Mouse (Mus musculus) A20 (cell line): ENCODE data around the gene Ndufb4.
A peak's percentile ranks its signal among the peaks of the same experiment; 100 is the strongest.
"Not testable (repeated sequence)": the region's sequence is repeated elsewhere in the genome, so short reads cannot be mapped to it uniquely, and the experiment has no call there.

ENCODE experiments used
- DNase-seq: peaks from one replicate; pipeline ENCODE4 v3.0.0-alpha.2; 2011; ENCODE audit warnings: low read depth, low spot score

The Ndufb4 gene

GRCm38 (mm10) chr16:37653731-37654657 is at the start of gene Ndufb4:
Ndufb4 (minus strand) TSS chr16:37654453.
- DNase-seq: peak; percentile 99

GRCm38 (mm10) chr16:37703884-37704283 is 49.6 kb upstream of the Ndufb4 start:
- DNase-seq: no peak

GRCm38 (mm10) chr16:37700071-37700470 is 45.8 kb upstream of the Ndufb4 start:
- not testable (repeated sequence) for DNase-seq

GRCm38 (mm10) chr16:37698767-37699166 is 44.5 kb upstream of the Ndufb4 start:
- DNase-seq: no peak

DNA sequence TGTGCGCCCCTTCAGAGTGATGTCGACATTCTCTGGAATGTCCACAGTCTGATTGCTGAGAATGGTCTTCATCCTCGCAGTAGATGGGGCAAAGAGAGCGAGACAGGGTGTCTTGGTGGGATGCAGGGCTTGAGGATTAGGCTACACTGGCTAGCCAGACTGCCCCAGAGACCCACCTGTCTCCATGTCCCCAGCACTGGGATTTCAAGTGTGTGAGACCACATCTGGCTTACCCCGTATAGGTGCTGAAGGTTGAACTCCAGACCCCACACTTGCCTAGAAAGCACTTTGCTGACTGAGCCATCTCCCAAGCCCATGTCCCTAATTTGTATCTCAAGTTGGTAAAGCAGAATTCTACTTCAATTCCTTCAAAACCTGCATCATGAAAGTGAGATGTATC is 43.0 kb upstream of the Ndufb4 start:
- DNase-seq: no peak

DNA sequence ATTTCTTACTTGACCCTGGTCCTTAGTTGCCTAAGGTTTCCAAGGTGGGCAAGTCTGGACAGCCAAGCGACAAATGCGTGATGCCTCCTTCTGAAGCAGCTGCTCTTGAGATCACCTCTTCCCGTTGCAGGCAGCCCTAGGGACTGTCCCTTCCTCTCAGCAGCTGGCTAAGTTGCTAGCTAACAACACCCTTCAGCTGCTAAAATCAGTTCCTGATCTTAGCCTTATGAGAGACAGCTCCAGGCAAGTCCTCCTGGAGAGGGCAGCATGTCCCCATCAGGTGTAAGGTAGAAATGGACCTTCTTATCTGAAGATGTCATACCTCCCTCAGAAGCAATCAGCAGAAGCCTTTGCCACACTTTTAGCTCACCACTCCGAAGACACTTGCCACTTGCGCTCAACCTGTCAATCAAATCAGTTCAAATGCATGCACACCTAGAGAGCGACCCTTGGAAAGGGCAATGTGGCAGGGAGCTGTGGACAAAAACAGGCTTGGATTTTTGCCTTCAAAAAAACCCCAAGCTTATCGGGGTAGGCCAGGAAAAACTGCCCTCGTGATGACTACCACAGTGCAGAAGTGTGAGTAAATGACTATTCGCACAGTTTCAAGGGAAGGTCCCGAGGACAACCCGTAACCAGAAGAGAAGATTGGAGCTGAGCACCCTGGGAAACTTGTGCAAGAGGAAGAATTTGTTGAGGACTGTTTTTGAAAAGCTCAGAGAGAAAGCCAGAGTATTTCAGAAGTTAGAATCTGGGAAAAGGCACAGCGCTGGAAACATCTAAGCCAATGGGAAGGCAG is 36.9 kb upstream of the Ndufb4 start:
- peak; percentile 84 for DNase-seq

GRCm38 (mm10) chr16:37690465-37690864 is 36.2 kb upstream of the Ndufb4 start:
- no peak for DNase-seq

DNA sequence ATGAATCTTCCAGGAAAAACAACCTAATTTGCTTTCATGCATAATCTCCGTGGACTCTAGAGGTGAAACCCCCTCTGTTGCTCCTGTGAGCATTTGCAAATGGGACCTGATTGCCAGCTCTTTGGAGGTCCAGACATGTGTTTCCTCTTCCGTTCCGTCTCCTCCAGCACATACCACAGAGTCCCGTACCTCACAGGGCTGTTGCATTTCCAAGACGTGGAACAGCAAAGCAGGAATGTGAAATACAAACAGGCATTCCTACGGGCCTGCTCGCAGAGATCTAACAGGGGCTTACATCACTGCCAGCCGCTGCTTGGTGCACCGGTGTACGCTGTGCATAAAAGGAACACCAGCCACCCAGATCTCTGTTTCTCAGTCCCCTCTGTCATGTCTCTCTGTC is 35.7 kb upstream of the Ndufb4 start:
- DNase-seq: no peak

DNA sequence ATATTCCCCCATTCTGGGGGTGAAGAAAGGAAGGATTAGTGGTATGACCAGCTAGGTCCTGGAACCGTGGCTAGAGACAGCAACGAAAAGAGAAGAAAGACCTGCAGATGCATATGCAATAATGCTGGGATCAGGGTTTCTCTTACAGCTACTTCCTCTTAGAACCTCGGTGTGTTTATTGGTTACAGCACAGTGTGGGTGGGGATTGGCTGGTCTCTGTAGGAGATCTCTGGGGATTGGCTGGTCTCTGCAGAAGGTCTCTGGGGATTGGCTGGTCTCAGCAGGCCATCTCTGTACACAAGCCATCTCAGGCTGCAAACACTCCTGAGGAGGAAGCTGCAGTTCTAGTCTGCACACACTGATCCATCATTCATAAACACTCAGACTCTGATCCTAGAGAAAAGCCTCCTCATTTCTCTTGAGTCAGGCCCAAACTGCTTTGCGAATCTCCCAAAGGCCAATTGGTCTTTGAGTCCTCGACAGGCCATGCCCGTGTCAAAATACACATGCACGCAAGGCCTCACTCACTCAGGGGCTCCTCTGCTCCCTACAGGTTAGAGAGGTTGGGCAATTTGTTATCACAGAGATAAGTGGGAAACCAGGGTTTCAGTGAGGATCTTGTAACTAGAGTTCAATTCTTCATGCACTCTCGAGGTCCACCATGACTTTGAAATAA is 35.1 kb upstream of the Ndufb4 start:
- peak; percentile 87 for DNase-seq

DNA sequence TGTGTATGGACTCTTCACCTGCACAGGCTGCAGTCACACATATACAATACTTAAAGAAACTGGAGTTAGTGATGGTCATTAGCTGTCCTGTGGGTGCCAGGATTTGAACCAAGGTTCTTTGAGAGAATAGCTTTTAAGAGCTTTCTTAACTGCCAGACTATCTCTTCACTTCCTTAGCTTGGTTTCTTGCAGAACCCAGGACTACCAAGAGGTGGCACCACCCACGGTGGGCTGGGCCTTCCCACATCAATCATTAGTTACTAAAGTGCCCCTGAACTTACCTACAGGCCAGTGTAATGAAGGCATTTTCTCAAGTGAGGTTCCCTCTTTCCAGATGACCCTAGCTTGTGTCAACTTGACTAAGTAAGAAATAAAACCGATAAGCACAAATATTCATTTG is 33.9 kb upstream of the Ndufb4 start:
- peak; percentile 73 for DNase-seq

DNA sequence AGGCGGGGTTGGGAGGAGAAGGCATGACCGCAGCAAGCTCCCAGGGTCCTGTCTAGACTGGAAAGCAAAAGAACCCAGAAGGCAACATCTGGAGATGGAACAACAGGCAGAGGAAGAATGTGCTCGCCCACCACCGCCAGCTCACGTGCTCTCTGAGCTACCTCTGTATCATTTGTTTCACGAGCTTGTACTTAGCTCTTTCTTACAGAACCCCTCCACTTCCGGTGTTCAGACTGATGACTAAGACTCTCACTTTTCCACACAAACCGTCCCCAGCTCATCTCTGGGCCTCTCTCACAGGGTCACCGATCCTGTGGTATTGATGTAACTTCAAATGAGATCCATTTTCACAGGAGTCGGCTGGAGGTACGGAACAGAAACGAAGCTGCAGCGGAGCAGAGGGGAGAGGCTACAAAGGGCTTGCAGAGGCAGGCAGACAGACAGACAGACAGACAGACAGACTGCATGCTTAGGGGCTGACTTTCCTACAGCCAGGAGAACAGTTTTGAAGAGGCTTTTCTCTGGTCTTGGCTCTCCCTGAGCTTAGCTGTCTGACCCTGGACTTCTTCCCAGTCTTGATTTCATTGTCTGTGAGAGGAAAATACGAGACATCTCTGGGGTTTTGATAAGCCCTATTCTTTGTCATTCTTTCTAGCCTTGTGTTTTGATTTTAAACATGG is 33.2 kb upstream of the Ndufb4 start:
- DNase-seq: no peak

GRCm38 (mm10) chr16:37686834-37687233 is 32.6 kb upstream of the Ndufb4 start:
- DNase-seq: no peak

- no peak for DNase-seq
Measured at GRCm38 (mm10) chr16:37685946-37686600, 31.8 kb upstream of the Ndufb4 start.

DNA sequence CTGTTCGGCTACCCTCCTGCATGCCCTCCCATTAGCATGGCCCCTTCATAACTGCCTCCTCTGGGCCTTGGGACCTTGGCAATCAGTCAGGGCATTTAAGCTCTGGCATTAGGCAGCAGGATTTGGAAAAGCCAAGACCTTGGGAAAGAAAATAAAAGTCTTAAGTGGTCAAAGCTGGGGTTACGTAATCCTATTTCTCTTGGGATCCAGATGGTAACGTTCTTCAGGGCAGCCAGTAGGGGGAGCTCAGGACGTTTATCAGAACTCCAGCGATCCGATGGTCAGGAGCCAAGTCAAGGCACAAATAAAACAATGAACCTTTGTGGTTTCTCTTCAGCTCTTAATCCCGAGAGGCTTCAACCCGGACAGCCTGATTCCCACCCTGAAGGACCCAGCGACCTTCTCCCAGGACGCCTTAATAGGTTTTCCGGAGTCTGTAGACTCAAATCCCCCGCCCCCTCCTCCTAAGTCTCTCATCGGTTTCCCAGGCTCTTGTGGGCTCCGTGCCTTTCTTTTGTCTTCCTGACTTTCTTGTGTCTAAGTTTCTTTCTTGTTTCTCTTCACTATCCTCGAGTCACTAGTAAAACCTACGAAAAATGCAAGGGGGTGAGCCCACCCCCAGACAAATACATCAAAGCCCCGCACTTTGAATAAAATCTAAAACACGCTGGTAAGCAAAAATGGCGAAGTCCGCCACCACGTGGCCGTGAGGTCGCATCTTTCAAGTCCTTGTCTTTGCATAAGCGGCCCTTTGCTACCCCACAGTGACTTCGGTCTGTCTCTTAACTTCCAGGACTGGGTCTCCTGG is 30.6 kb upstream of the Ndufb4 start:
- peak; percentile 89 for DNase-seq

DNA sequence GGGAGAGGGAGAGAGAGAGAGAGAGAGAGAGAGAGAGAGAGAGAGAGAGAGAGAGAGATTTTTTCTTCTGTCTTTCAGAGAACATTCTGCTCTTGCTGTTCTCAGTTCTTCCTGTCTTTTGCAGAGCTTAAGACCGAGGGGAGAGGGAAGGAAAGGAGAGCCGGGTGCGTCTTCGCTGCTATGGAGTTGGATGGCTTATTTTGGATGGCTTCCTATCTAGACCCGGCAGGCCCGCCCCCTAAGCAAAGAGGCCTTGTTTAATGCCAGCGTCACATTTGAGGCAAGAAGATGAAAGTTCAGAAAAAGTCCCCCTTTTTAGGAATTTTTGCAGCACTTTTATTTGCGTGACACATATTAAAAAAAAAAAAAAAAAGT is 30.0 kb upstream of the Ndufb4 start:
- DNase-seq: no peak

DNA sequence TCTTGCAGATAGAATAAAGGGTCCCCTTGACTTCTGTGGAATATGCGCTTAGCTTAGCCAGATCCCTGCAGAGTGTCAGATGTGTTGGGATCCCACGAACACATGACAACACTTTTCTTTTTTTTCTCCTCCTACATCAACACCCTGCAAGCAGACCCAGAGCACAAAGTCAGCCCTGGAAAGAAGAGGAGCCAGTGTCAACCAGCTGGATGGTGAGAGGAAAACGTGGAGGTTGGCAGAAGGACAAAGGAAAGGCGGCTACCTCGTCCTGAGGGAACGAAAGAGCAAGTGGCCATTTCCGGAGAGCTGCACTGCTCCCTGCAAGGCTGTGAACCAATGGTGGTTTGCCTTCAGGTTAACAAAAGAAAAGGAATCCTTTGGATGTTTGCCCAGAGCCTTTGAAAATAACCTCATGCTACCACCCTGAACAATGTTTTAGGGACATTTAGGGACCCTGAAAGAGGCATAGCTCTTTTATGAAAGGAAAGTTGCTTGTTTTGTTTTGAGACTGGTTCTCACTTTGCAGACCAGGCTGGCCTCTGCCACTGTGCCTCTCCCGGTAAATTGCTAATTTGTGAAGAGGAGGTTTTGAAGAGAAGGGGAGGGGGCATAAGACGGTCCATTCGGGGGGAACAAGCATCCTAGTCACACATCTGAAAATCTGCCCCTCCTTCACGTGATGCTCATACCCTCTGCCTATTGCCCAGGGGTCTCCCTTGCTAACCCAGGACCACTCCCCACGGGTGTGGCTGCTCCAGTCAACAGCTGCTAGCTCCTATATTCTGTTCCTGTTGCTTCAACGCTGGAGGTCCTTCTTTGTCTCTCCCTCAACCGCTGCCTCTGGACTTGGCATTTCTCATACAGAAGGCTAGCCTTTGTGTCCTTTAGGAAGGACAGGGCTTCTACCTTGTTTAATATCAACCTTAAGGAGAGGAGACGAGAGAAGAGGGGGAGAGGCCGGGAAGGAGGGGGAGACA is 29.2 kb upstream of the Ndufb4 start:
- DNase-seq: no peak

GRCm38 (mm10) chr16:37682309-37682975 is 28.2 kb upstream of the Ndufb4 start:
- peak; percentile 87 for DNase-seq

GRCm38 (mm10) chr16:37680831-37681230 is 26.6 kb upstream of the Ndufb4 start:
- no peak for DNase-seq
